Mouse (Mus musculus): Measurements from ENCODE around the gene Ccl27b. TPM values are rescaled to one million over a fixed set of nuclear protein-coding genes. Genes with fewer than 3 reads are reported as not detected.

The Ccl27b gene
- polyA plus RNA-seq, 1 experiment from 2014 or later, result not detected

Other genes starting within 250 kb of the Ccl27b start
- gene Gm21586, start 215.9 kb upstream of the Ccl27b start, polyA plus RNA-seq (2015; fragmentation: Nextera tagmentation; extraction: Ambion mirVana), result not detected in 2 replicates
- gene Gm2163, start 188.5 kb upstream of the Ccl27b start, polyA plus RNA-seq (2015; fragmentation: Nextera tagmentation; extraction: Ambion mirVana), result 0.03 TPM in 1 of 2 replicates, not detected in the other
- not detected in 2 replicates for gene Fam205a2, start 127.1 kb upstream of the Ccl27b start, polyA plus RNA-seq (2015; fragmentation: Nextera tagmentation; extraction: Ambion mirVana)
- gene Gm10591, start 43.1 kb upstream of the Ccl27b start, polyA plus RNA-seq (2015; fragmentation: Nextera tagmentation; extraction: Ambion mirVana), result not detected in 2 replicates
- not detected in 2 replicates for gene Gm2564, start 25.5 kb upstream of the Ccl27b start, polyA plus RNA-seq (2015; fragmentation: Nextera tagmentation; extraction: Ambion mirVana)
- not detected in 2 replicates for gene Il11ra2, start 6.6 kb downstream of the Ccl27b start, polyA plus RNA-seq (2015; fragmentation: Nextera tagmentation; extraction: Ambion mirVana)
- not detected in 2 replicates for gene 4930578G10Rik, start 80.3 kb downstream of the Ccl27b start, polyA plus RNA-seq (2015; fragmentation: Nextera tagmentation; extraction: Ambion mirVana)
- gene Ccl19, start 101.3 kb downstream of the Ccl27b start, polyA plus RNA-seq (2015; fragmentation: Nextera tagmentation; extraction: Ambion mirVana), result not detected in 2 replicates
- gene Ccl21a, start 118.7 kb downstream of the Ccl27b start, polyA plus RNA-seq (2015; fragmentation: Nextera tagmentation; extraction: Ambion mirVana), result 0.96 TPM in 1 of 2 replicates, not detected in the other
- gene Fam205a1, start 198.6 kb downstream of the Ccl27b start, polyA plus RNA-seq (2015; fragmentation: Nextera tagmentation; extraction: Ambion mirVana), result 0.12 and 0.15 TPM in 2 replicates
- gene Gm12394, start 201.5 kb downstream of the Ccl27b start, polyA plus RNA-seq (2015; fragmentation: Nextera tagmentation; extraction: Ambion mirVana), result 0.07 and 0.08 TPM in 2 replicates
- gene Fam205c, start 219.0 kb downstream of the Ccl27b start, polyA plus RNA-seq (2015; fragmentation: Nextera tagmentation; extraction: Ambion mirVana), result 0.28 and 0.48 TPM in 2 replicates